Comparison of ENCODE assay signal across 20 mouse cellular contexts in genomic region chr2:57109926-57110325, GRCm38 (mm10). TPM values are rescaled to one million over a fixed set of nuclear protein-coding genes. Genes with fewer than 3 reads are reported as not detected.
A peak's percentile ranks its signal among the peaks of the same experiment; 100 is the strongest.
DNase-seq lines count a peak whose midpoint lies in the region; ATAC-seq lines count a peak whose summit lies in the region.
"Had no signal": no experiment of that assay in that cellular context is flagged by ENCODE, and none has a peak within 500 bp of the region (broad histone marks: within the 10 kb centered on the region; RNA-seq: fewer than 3 reads in every experiment).

No protein-coding gene starts in this region.

- H3K9me3 ChIP-seq in forebrain, embryonic 10.5 days = no peaks in the 10 kb centered on the region
- H3K9me3 ChIP-seq in forebrain, embryonic 13.5 days (replicated peaks) = no peaks in the 10 kb centered on the region; the same call in 1 of the 2 replicates
- H3K9me3 ChIP-seq in midbrain, embryonic 10.5 days (replicated peaks) = 0 out of 2 replicates have a peak, but pooled peaks cover 3% of the 10 kb centered on the region
- H3K9me3 ChIP-seq in midbrain, embryonic 16.5 days (replicated peaks; ENCODE audit: control insufficient read depth, low read length, poor library complexity, severe bottlenecking) = no peaks in the 10 kb centered on the region
- H3K9me3 ChIP-seq in midbrain, embryonic 13.5 days = no peaks in the 10 kb centered on the region
- no peaks in the 10 kb centered on the region for H3K9me3 ChIP-seq in neural tube, embryonic 15.5 days (replicated peaks)

- H3K9ac ChIP-seq in forebrain, embryonic 13.5 days = no peak overlapping the region
- no peak overlapping the region for H3K9ac ChIP-seq in midbrain, embryonic 16.5 days (ENCODE audit: low read depth, low read length)
- 0 out of 2 replicates have a peak overlapping the region, but pooled peaks have one; percentile 8 for H3K9ac ChIP-seq in midbrain, embryonic 13.5 days (replicated peaks)
- H3K9ac ChIP-seq in neural tube, embryonic 15.5 days (replicated peaks) = no peak overlapping the region
- H3K9ac ChIP-seq: liver, postnatal 0 days had no signal

- peaks cover 94% of the 10 kb centered on the region for H3K27me3 ChIP-seq in forebrain, embryonic 10.5 days (ENCODE audit: poor library complexity, severe bottlenecking)
- peaks cover 84% of the 10 kb centered on the region for H3K27me3 ChIP-seq in forebrain, embryonic 13.5 days
- H3K27me3 ChIP-seq in midbrain, embryonic 10.5 days (ENCODE audit: low read depth, poor library complexity, severe bottlenecking) = peaks cover 98% of the 10 kb centered on the region
- H3K27me3 ChIP-seq in midbrain, embryonic 16.5 days (ENCODE audit: control insufficient read depth, insufficient read depth, low read depth, low read length) = peaks cover 56% of the 10 kb centered on the region
- peaks cover 89% of the 10 kb centered on the region for H3K27me3 ChIP-seq in midbrain, embryonic 13.5 days
- H3K27me3 ChIP-seq in neural tube, embryonic 15.5 days (replicated peaks) = peaks cover 83% of the 10 kb centered on the region

- peak; percentile 39 for DNase-seq in forebrain, embryonic 10.5 days (ENCODE audit: extremely low spot score, low spot score)
- peak; percentile 45 for DNase-seq in midbrain, embryonic 10.5 days (ENCODE audit: low spot score)
- no peak for DNase-seq in lung, adult 18-20 months
- DNase-seq: adrenal gland, postnatal 25 days; cerebellum, adult 11-12 months; cerebellum, postnatal 14 days; gastrocnemius, postnatal 25 days; heart, adult 2 months; kidney, adult 8-10 months; kidney, postnatal 25 days; left cerebral cortex, postnatal 4 days; liver, postnatal 0 days had no signal

- H3K36me3 ChIP-seq in forebrain, embryonic 10.5 days (replicated peaks) = peaks cover 4% of the 10 kb centered on the region; the same call in 1 of the 2 replicates
- no peaks in the 10 kb centered on the region for H3K36me3 ChIP-seq in forebrain, embryonic 13.5 days (ENCODE audit: poor library complexity, severe bottlenecking)
- no peaks in the 10 kb centered on the region for H3K36me3 ChIP-seq in midbrain, embryonic 10.5 days
- H3K36me3 ChIP-seq in midbrain, embryonic 16.5 days (ENCODE audit: control insufficient read depth, insufficient read depth, low read length) = no peaks in the 10 kb centered on the region
- no peaks in the 10 kb centered on the region for H3K36me3 ChIP-seq in midbrain, embryonic 13.5 days
- H3K36me3 ChIP-seq in neural tube, embryonic 15.5 days = no peaks in the 10 kb centered on the region

- 0% methylated on average over 14 of the region's 14 CpGs for WGBS in forebrain, embryonic 10.5 days
- 9% methylated on average over 14 of the region's 14 CpGs for WGBS in forebrain, embryonic 13.5 days
- under 1% methylated on average over 14 of the region's 14 CpGs for WGBS in midbrain, embryonic 10.5 days
- 4% methylated on average over 14 of the region's 14 CpGs for WGBS in midbrain, embryonic 16.5 days
- WGBS in midbrain, embryonic 13.5 days = 5% methylated on average over 14 of the region's 14 CpGs
- WGBS in neural tube, embryonic 15.5 days = 3% methylated on average over 14 of the region's 14 CpGs

- no peak overlapping the region; the same call in 1 of the 2 replicates for H3K4me2 ChIP-seq in forebrain, embryonic 13.5 days
- no peak overlapping the region for H3K4me2 ChIP-seq in midbrain, embryonic 16.5 days (ENCODE audit: low read length)
- H3K4me2 ChIP-seq in midbrain, embryonic 13.5 days (replicated peaks) = peak overlapping the region; percentile 31
- no peak overlapping the region for H3K4me2 ChIP-seq in neural tube, embryonic 15.5 days

- peaks cover 60% of the 10 kb centered on the region for H3K4me1 ChIP-seq in forebrain, embryonic 10.5 days
- H3K4me1 ChIP-seq in forebrain, embryonic 13.5 days = peaks cover 41% of the 10 kb centered on the region
- peaks cover 47% of the 10 kb centered on the region for H3K4me1 ChIP-seq in midbrain, embryonic 10.5 days
- peaks cover 13% of the 10 kb centered on the region for H3K4me1 ChIP-seq in midbrain, embryonic 16.5 days (ENCODE audit: control insufficient read depth, insufficient read depth, low read length)
- peaks cover 45% of the 10 kb centered on the region for H3K4me1 ChIP-seq in midbrain, embryonic 13.5 days (replicated peaks)
- peaks cover 32% of the 10 kb centered on the region for H3K4me1 ChIP-seq in neural tube, embryonic 15.5 days

- no peak overlapping the region for H3K4me3 ChIP-seq in forebrain, embryonic 10.5 days
- no peak overlapping the region for H3K4me3 ChIP-seq in forebrain, embryonic 13.5 days
- H3K4me3 ChIP-seq in midbrain, embryonic 10.5 days = peak overlapping the region; percentile 17; the same call in 1 of the 2 replicates
- H3K4me3 ChIP-seq in midbrain, embryonic 16.5 days (ENCODE audit: low read depth, low read length) = no peak overlapping the region
- peak overlapping the region; percentile 17 for H3K4me3 ChIP-seq in midbrain, embryonic 13.5 days (replicated peaks)
- H3K4me3 ChIP-seq in neural tube, embryonic 15.5 days (replicated peaks) = peak overlapping the region; percentile 10; the same call in 1 of the 2 replicates
- H3K4me3 ChIP-seq: heart, adult 2 months; left cerebral cortex, adult 2 months had no signal

- ATAC-seq in forebrain, embryonic 13.5 days = no peak
- no peak for ATAC-seq in midbrain, embryonic 16.5 days
- ATAC-seq in midbrain, embryonic 13.5 days = no peak
- no peak for ATAC-seq in neural tube, embryonic 15.5 days (ENCODE audit: low FRiP score)
- ATAC-seq in megakaryocyte progenitor cell, adult 5-6 weeks (replicated peaks; ENCODE audit: poor library complexity) = no peak
- ATAC-seq: inflammation-experienced regulatory T-cells, adult 6 months; liver, postnatal 0 days had no signal

- H3K27ac ChIP-seq in forebrain, embryonic 10.5 days = no peak overlapping the region
- no peak overlapping the region for H3K27ac ChIP-seq in forebrain, embryonic 13.5 days
- H3K27ac ChIP-seq in midbrain, embryonic 10.5 days (replicated peaks) = no peak overlapping the region
- H3K27ac ChIP-seq in midbrain, embryonic 16.5 days (ENCODE audit: low read length) = no peak overlapping the region; the same call in 1 of the 2 replicates
- peak overlapping the region; percentile 56; the same call in 1 of the 2 replicates for H3K27ac ChIP-seq in midbrain, embryonic 13.5 days
- H3K27ac ChIP-seq in neural tube, embryonic 15.5 days (replicated peaks) = no peak overlapping the region
- H3K27ac ChIP-seq: heart, adult 2 months; left cerebral cortex, adult 2 months; stomach, postnatal 0 days had no signal

RNA-seq across cellular contexts. Expression of gene Nr4a2, which starts 13.9 kb away (rescaled TPM):
- 7.4 and 7.8 TPM in 2 replicates for polyA plus RNA-seq in forebrain, embryonic 10.5 days (2016; fragmentation: Nextera tagmentation; extraction: Ambion mirVana)
- 14.2 and 20.7 TPM in 2 replicates for polyA plus RNA-seq in forebrain, embryonic 13.5 days (2015; fragmentation: Nextera tagmentation; extraction: Ambion mirVana)
- polyA plus RNA-seq in midbrain, embryonic 10.5 days (2016; fragmentation: Nextera tagmentation; extraction: Ambion mirVana) = 6.9 and 13.8 TPM in 2 replicates
- 26.0 and 40.4 TPM in 2 replicates for polyA plus RNA-seq in midbrain, embryonic 16.5 days (2015; fragmentation: Nextera tagmentation; extraction: Ambion mirVana)
- 39.8 and 49.1 TPM in 2 replicates for polyA plus RNA-seq in midbrain, embryonic 13.5 days (2015; fragmentation: Nextera tagmentation; extraction: Ambion mirVana)
- polyA plus RNA-seq in neural tube, embryonic 15.5 days (2015; fragmentation: Nextera tagmentation; extraction: Ambion mirVana) = 16.8 and 21.0 TPM in 2 replicates
- total RNA-seq in megakaryocyte progenitor cell, adult 5-6 weeks (2015) = 5.8 and 6.4 TPM in 2 replicates
- total RNA-seq in megakaryocyte progenitor cell, adult 5-6 weeks (2017) = 1.7 and 1.9 TPM in 2 replicates

Comparison
In these comparisons a context has a peak if more than half of its experiments do, and no peak if none do; other contexts are left out.
1. H3K4me3 ChIP-seq: peak in midbrain, embryonic 10.5 days (single experiment), midbrain, embryonic 13.5 days (single experiment) and neural tube, embryonic 15.5 days (single experiment); none in forebrain, embryonic 10.5 days (single experiment), forebrain, embryonic 13.5 days (single experiment) and midbrain, embryonic 16.5 days (single experiment).
2. DNase-seq: peak in forebrain, embryonic 10.5 days (single experiment) and midbrain, embryonic 10.5 days (single experiment); none in lung, adult 18-20 months (0 of 2).